Mouse (Mus musculus) CH12.LX (cell line): Measurements from ENCODE around the gene Chchd6.

Experiments
- CHD2 ChIP-seq: IDR thresholded peaks from 2 replicates; pipeline ENCODE4 v1.6.1; 2011; ENCODE audit warnings: low read length, improper control_type of control experiment
- CTCF ChIP-seq, 2 experiments: IDR thresholded peaks in 1 of 2; conservative IDR thresholded peaks in 1 of 2; 2 replicates each; pipeline ENCODE4 v1.5.1; 2011 to 2012; ENCODE audit warnings: low read depth in 2 of 2, low read length in 2 of 2, improper control_type of control experiment in 1 of 2, inconsistent platforms in 1 of 2, mild to moderate bottlenecking in 1 of 2, moderate library complexity in 1 of 2
- EP300 ChIP-seq: IDR thresholded peaks from 2 replicates; pipeline ENCODE4 v1.6.1; 2011; ENCODE audit warnings: low read length, improper control_type of control experiment
- HCFC1 ChIP-seq: IDR thresholded peaks from 2 replicates; pipeline ENCODE4 v1.6.1; 2012; ENCODE audit warnings: low read depth, mild to moderate bottlenecking, inconsistent platforms, low read length, improper control_type of control experiment
- MEF2A ChIP-seq: IDR thresholded peaks from 2 replicates; pipeline ENCODE4 v1.6.1; 2014; ENCODE audit warnings: low read depth, mild to moderate bottlenecking, inconsistent platforms, low read length, improper control_type of control experiment, borderline replicate concordance
- MYC ChIP-seq: IDR thresholded peaks from 2 replicates; pipeline ENCODE4 v1.6.1; 2011; ENCODE audit warnings: low read depth, mild to moderate bottlenecking, improper control_type of control experiment, low read length
- POLR2A ChIP-seq: IDR thresholded peaks from 2 replicates; pipeline ENCODE4 v1.6.1; 2011; ENCODE audit warnings: low read depth, mild to moderate bottlenecking, improper control_type of control experiment, low read length
- TCF12 ChIP-seq: IDR thresholded peaks from 2 replicates; pipeline ENCODE4 v1.6.1; 2014; ENCODE audit warnings: low read depth, mild to moderate bottlenecking, inconsistent platforms, low read length, improper control_type of control experiment
- UBTF ChIP-seq: IDR thresholded peaks from 2 replicates; pipeline ENCODE4 v1.6.1; 2012; ENCODE audit warnings: low read depth, mild to moderate bottlenecking, inconsistent platforms, low read length, improper control_type of control experiment, moderate library complexity
- ZMIZ1 ChIP-seq: IDR thresholded peaks from 2 replicates; pipeline ENCODE4 v1.6.1; 2012; ENCODE audit warnings: low read depth, mild to moderate bottlenecking, inconsistent platforms, low read length, improper control_type of control experiment
- ZNF384 ChIP-seq: IDR thresholded peaks from 2 replicates; pipeline ENCODE4 v1.6.1; 2012; ENCODE audit warnings: low read depth, low read length, improper control_type of control experiment, inconsistent platforms

- no peak for TF ChIP-seq POLR2A
- TF ChIP-seq MYC = no peak
- no peak for TF ChIP-seq CTCF (conservative IDR thresholded peaks at IDR 0.05 in 1 of 2, IDR thresholded peaks at IDR 0.05 in 1 of 2; ENCODE audit: low read depth in 2 of 2, low read length in 2 of 2)
- TF ChIP-seq HCFC1 = no peak
- TF ChIP-seq CHD2 = no peak
- TF ChIP-seq ZMIZ1 = no peak
- no peak for TF ChIP-seq TCF12
- TF ChIP-seq MEF2A = no peak
- no peak for TF ChIP-seq EP300
- TF ChIP-seq UBTF = no peak
- TF ChIP-seq ZNF384 = no peak
These were observed 1.1 kb upstream of the Chchd6 start for GRCm38 (mm10) chr6:89596510-89596909.
